Mouse (Mus musculus) stomach, embryonic 16.5 days (tissue): ENCODE results near the gene Cyb5d1. TPM values are rescaled to one million over a fixed set of nuclear protein-coding genes. Genes with fewer than 3 reads are reported as not detected.

Source experiments
- ATAC-seq: fragments of 200-750 bp; cut with Nextera tagmentation; 2 replicates; pipeline ENCODE4 v1.8.0; 2017; ENCODE audit warnings: moderate number of reproducible peaks, moderate TSS enrichment; ENCODE audit not compliant: insufficient read depth, low FRiP score
- H3K27ac ChIP-seq: fragments of 300-500 bp; sonication (generic); 2 replicates; pipeline ENCODE4 v1.5.1; 2014; ENCODE audit warnings: low read length
- H3K27me3 ChIP-seq: fragments of 300-500 bp; sonication (generic); 2 replicates; pipeline ENCODE4 v1.6.1; 2014; ENCODE audit warnings: low read length, control low read depth, mixed read lengths; ENCODE audit not compliant: control insufficient read depth, insufficient read depth
- H3K36me3 ChIP-seq: fragments of 300-500 bp; sonication (generic); 2 replicates; pipeline ENCODE4 v1.6.1; 2014; ENCODE audit warnings: low read length; ENCODE audit not compliant: control insufficient read depth, insufficient read depth
- H3K4me1 ChIP-seq: fragments of 300-500 bp; sonication (generic); 2 replicates; pipeline ENCODE4 v1.6.1; 2014; ENCODE audit warnings: low read length, control low read depth, mixed read lengths; ENCODE audit not compliant: control insufficient read depth, insufficient read depth
- H3K4me2 ChIP-seq: fragments of 300-500 bp; sonication (generic); 2 replicates; pipeline ENCODE4 v1.6.1; 2014; ENCODE audit warnings: low read depth, low read length, mixed read lengths
- H3K4me3 ChIP-seq: fragments of 300-500 bp; sonication (generic); replicated peaks from 2 replicates; pipeline ENCODE4 v1.5.1; 2014; ENCODE audit warnings: mild to moderate bottlenecking, low read length
- H3K9ac ChIP-seq: fragments of 300-500 bp; sonication (generic); 2 replicates; pipeline ENCODE4 v1.6.1; 2014; ENCODE audit warnings: low read length
- H3K9me3 ChIP-seq: fragments of 300-500 bp; sonication (generic); replicated peaks from 2 replicates; pipeline ENCODE4 v1.6.1; 2016; ENCODE audit warnings: low read length, control low read depth; ENCODE audit not compliant: control insufficient read depth
- WGBS: fragments of 180-500 bp; shearing (Covaris S2); extraction: QIAGEN DNeasy Blood & Tissue Kit; methylation state at CpG from one replicate; pipeline ENCODE4 v1.1.7; 2014; 5-methylcytosine and 5-hydroxymethylcytosine counted together
- polyA plus RNA-seq: library from polyadenylated mRNA; unstranded; fragments of >200 nt; fragmentation: Nextera tagmentation; extraction: Ambion mirVana; gene quantifications from 2 replicates; pipeline ENCODE4 v1.2.1, GENCODE M21; 2015

The Cyb5d1 gene
- polyA plus RNA-seq, 1 experiment from 2014 or later = 29.4 TPM

- ATAC-seq = no peak
- Histone ChIP-seq H3K9me3 (no peaks in the 10 kb centered on the region), H3K36me3 (peaks cover 34% of the 10 kb centered on the region), H3K27ac (no peak overlapping the region), H3K4me2 (no peak overlapping the region), H3K4me1 (peaks cover 14% of the 10 kb centered on the region), H3K4me3 (no peak overlapping the region), H3K9ac (no peak overlapping the region), H3K27me3 (no peaks in the 10 kb centered on the region)
- WGBS = 89% methylated on average over 16 of the region's 16 CpGs
Measured at GRCm38 (mm10) chr11:69406867-69407723, 11.7 kb upstream of the Cyb5d1 start.

GRCm38 (mm10) chr11:69406282-69406681, 10.9 kb upstream of the Cyb5d1 start:
- Histone ChIP-seq H3K4me3 (no peak overlapping the region), H3K9me3 (no peaks in the 10 kb centered on the region), H3K4me1 (peaks cover 11% of the 10 kb centered on the region), H3K4me2 (no peak overlapping the region), H3K27ac (no peak overlapping the region), H3K36me3 (peaks cover 40% of the 10 kb centered on the region), H3K27me3 (no peaks in the 10 kb centered on the region), H3K9ac (no peak overlapping the region)
- WGBS = 86% methylated on average over 19 of the region's 19 CpGs
- ATAC-seq = no peak

GRCm38 (mm10) chr11:69405397-69406200, 10.2 kb upstream of the Cyb5d1 start:
- no peak for ATAC-seq
- H3K4me1 ChIP-seq = peaks cover 16% of the 10 kb centered on the region
- H3K27me3 ChIP-seq = no peaks in the 10 kb centered on the region
- no peaks in the 10 kb centered on the region for H3K9me3 ChIP-seq
- peaks cover 46% of the 10 kb centered on the region for H3K36me3 ChIP-seq
- no peak overlapping the region for H3K4me3 ChIP-seq
- 89% methylated on average over 24 of the region's 24 CpGs for WGBS
- H3K27ac ChIP-seq = no peak overlapping the region
- H3K4me2 ChIP-seq = no peak overlapping the region
- H3K9ac ChIP-seq = no peak overlapping the region

- Histone ChIP-seq H3K9ac (no peak overlapping the region), H3K4me3 (no peak overlapping the region), H3K4me1 (peaks cover 16% of the 10 kb centered on the region), H3K27ac (no peak overlapping the region), H3K36me3 (peaks cover 53% of the 10 kb centered on the region), H3K4me2 (no peak overlapping the region), H3K9me3 (no peaks in the 10 kb centered on the region), H3K27me3 (no peaks in the 10 kb centered on the region)
- ATAC-seq = no peak
- 91% methylated on average over 24 of the region's 24 CpGs for WGBS
Measured at GRCm38 (mm10) chr11:69404595-69405396, 9.4 kb upstream of the Cyb5d1 start.

GRCm38 (mm10) chr11:69403691-69404594, 8.5 kb upstream of the Cyb5d1 start:
- H3K36me3 ChIP-seq = peaks cover 53% of the 10 kb centered on the region
- H3K4me3 ChIP-seq = no peak overlapping the region
- ATAC-seq = no peak
- H3K27me3 ChIP-seq = no peaks in the 10 kb centered on the region
- no peak overlapping the region for H3K4me2 ChIP-seq
- peaks cover 16% of the 10 kb centered on the region for H3K4me1 ChIP-seq
- no peak overlapping the region for H3K9ac ChIP-seq
- WGBS = 89% methylated on average over 38 of the region's 38 CpGs
- H3K9me3 ChIP-seq = no peaks in the 10 kb centered on the region
- no peak overlapping the region for H3K27ac ChIP-seq

- Histone ChIP-seq H3K36me3 (peaks cover 44% of the 10 kb centered on the region), H3K9ac (no peak overlapping the region), H3K27ac (no peak overlapping the region), H3K27me3 (no peaks in the 10 kb centered on the region), H3K9me3 (no peaks in the 10 kb centered on the region), H3K4me2 (no peak overlapping the region), H3K4me3 (no peak overlapping the region), H3K4me1 (peaks cover 22% of the 10 kb centered on the region; the same call in 1 of the 2 replicates)
- WGBS = 83% methylated on average over 12 of the region's 12 CpGs
- ATAC-seq = no peak
Measured at GRCm38 (mm10) chr11:69401987-69402386, 6.6 kb upstream of the Cyb5d1 start.

- H3K27ac ChIP-seq = no peak overlapping the region
- WGBS = 17% methylated on average over 22 of the region's 22 CpGs
Measured at GRCm38 (mm10) chr11:69401210-69401637, 5.8 kb upstream of the Cyb5d1 start.

More at GRCm38 (mm10) chr11:69401210-69401637, 5.8 kb upstream of the Cyb5d1 start:
- H3K9me3 ChIP-seq = no peaks in the 10 kb centered on the region
- no peak overlapping the region for H3K4me3 ChIP-seq
- H3K36me3 ChIP-seq = peaks cover 37% of the 10 kb centered on the region
- H3K27me3 ChIP-seq = no peaks in the 10 kb centered on the region
- H3K9ac ChIP-seq = no peak overlapping the region
- H3K4me2 ChIP-seq = no peak overlapping the region
- ATAC-seq = peak; percentile 68
- H3K4me1 ChIP-seq = peaks cover 28% of the 10 kb centered on the region
